Mouse (Mus musculus) urinary bladder, adult 18-20 months (tissue): ENCODE measurements at regions not wholly inside any gene's neighbourhood (a gene's known extent, or its start where the extent isn't known, plus 50 kb on each side); places are given as distances from the start of the nearest gene placed in this dataset.

Experiments used
- DNase-seq, 2 experiments: peaks; one replicate each; pipeline ENCODE4 v3.0.0; 2022; ENCODE audit warnings: low spot score in 2 of 2, mixed read lengths in 2 of 2

DNA sequence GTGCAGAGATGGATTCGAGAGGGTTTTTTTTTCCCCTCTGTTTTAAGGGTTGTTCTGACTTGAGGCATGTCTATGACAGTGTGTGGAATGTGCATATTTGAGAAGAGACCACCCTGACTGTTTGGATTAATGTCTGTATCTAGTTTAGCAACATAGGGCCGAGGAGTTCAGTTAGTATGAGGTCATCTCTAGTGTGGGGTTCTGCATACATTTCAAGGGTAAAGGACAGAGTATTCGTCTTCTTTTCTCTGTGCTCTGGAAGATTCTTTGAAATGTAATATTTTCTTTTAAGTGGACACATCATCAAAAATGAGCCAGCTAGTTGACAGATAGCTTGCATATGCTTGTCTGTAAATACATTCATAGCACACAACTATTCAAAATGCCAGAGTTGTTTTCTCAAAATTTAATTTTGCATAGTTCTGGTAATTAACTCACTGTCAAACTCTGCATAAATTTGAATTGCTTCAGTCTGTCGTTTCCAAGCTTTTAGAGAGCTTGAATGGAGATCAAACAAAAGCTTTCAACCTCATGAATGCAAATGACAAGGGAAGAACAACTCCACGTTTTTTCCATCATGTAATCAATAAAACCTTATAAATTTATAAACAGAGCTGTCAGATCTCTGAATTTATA lies 415.5 kb downstream of the Adamts20 start:
- DNase-seq: no peak

DNA sequence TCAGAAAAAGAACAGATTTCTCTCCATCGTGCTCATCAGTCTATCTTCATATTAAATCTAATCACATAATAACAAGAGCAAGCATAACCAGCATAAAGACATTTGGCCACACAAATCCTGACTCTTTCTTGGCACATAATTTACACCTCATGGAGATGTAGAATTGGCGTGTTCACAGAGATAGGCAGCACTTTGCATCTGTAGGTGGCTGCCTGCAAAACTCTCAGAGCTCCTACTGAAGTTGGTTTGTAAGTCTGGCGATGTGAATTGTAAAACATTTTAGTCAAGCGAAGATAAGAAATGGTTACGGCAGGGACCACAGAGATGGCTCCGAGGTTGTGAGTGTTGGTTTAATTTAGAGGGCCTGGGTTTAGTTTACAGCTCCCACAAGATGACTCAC lies 419.0 kb downstream of the Adamts20 start:
- no peak for DNase-seq

DNA sequence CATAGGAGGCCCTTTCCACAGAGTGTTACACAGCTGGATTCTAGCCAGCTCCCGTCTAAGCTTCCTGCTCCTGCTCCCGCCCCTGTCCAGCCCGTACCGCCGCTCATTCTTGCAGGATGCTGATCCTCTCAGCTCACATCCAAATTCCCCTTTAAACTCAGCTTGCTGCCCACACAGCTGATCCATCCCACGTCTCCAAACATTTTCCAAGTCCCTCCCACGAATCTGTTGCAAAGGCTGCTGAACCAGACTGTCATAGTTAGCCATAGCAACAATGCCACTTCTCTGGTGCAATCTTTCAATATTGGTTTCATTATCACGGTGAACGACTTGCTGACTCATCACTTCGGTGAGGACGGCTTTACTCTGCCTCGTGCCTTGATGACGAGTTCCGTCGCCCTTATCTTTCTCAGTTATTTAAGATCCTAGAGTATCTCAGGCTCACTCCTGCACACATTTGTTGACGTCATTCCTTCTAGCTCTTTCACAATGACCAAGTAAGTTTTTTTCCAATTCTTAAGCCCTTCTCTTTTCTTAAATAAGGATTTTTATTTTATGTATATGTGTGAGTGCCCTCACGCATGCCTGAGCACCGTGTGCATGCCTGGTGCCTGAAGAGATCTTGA lies 420.0 kb downstream of the Adamts20 start:
- no peak for DNase-seq

DNA sequence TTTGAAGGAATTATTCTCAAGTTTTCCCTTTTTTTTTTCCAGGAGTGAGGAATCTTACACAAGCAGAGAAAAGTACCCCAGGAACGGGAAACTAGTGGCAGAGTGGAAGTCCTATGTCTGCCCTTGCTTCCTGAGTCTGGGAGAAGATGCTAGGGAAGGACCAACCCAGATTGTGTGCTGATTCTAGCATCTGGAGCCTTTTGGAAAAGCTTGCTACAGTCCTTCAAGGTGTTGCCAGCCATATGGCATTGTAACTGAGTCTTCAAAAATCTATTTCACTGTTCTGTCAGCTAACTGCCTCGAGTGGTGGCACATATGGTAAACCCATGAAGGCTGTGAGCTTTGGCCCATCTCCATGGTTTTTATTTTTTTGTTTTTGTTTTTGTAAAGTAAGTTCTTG lies 432.3 kb downstream of the Adamts20 start:
- DNase-seq: no peak

DNA sequence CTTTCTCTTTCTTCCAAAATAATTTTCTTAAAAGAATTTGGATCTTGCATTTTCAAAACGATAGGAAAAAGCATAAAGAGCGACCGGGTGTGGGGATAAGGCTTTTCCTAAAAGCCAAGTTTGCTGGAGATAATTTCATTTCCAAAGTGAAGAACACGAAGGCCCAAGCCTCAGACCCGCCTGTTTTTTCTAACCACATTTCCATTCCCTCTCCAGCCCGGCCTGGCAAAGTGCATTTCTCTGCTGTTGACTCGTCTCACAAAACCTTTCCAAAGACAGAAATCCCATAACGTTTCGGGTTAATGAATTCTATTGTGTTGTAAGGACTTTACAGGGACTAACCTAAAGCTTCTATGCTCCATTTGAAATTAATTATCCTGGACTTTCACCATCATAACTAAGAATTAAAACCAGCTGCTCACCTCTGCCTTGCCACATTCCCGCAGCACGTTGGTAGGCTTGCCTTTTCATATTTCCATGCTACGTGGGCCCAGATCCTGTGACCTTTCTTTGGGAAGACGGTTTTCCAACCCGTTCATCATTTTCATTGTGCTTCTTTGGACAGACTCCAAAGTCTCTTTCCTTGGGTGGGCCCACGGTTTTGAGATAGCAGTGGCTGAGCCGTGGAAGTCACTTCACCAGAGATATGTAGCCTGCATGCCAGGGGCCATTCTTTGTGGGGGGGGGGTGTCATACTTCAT lies 430.5 kb upstream of the Prickle1 start:
- DNase-seq: no peak

DNA sequence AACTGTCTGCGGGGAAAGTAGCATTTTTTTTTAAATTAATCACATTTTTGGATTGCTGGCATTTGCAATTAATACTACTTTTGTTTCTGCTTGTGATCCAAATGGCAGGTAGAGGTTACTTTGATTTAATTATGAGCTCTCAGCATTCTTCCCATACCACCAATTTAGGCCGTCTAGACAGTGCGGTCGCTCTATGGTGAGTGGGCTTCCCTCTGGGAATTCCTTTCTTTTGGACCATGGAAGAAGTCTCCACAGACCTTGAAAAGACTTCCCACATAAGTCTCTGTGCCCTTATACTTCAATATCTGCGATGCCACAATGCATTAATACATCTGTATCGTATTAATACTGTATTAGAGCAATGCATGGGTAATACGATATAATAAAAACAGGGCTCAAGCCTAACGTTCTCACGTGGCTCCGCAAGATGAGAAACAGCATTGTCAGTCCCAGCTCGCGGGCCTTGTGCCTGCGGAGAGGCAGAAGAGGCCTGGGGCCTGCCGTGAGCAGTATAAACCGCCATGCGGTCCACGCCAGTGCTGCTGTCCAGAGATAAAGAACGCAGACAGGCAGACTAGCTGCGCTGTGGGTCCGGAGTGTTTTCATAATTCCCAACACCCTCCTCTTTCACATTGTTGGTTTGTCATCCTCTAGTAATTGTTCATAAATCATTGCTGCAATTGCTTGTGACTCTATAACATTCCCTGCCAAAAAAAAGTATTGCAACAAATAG lies 429.7 kb upstream of the Prickle1 start:
- DNase-seq: peak; percentile 7 to 36

DNA sequence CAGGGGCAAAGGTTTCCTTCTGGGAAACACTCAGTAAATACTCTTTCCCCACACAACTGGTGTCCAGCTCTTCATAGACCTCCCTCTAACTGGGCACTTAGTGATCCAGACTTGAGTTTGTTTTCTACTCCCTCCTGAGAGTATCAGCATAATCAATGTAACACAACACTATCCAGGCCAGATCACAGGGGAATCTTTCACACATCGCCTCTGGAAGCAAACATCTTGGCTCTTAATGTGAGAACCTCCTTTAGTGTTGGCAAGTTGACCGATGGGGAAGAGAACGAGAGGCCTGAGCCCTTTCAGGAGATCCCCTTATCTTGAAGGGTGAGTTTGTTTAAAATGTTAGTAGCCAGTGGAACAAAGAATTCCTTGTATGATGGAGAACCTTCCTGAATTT lies 429.1 kb upstream of the Prickle1 start:
- DNase-seq: no peak

DNA sequence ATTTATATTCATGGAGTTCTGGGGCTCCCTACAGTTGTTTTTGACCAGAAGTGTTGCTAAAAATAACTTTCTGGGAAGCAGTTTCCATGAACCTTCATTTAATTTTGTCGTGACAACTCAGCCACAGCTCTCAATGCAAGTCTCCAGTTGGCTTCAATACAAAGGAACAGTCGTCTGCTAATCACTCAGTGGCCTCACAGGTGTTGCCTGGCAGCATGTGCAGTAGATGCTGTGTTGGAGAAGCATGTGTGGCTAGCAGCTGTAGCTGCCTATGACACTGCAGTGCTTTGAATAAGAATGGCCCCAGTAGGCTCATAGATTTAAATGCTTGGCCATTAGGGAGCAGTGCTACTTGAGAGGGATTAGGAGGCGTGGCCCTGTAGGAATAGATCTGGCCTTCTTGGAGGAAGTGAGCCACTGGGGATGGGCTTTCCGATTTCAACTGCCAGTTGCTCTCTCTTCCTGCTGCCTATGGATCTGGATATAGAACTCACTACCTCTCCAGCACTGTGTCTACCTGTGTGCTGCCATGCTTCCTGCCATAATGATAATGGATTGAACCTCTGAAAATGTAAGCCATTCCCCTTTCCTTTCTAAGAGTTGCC lies 428.5 kb upstream of the Prickle1 start:
- DNase-seq: no peak

DNA sequence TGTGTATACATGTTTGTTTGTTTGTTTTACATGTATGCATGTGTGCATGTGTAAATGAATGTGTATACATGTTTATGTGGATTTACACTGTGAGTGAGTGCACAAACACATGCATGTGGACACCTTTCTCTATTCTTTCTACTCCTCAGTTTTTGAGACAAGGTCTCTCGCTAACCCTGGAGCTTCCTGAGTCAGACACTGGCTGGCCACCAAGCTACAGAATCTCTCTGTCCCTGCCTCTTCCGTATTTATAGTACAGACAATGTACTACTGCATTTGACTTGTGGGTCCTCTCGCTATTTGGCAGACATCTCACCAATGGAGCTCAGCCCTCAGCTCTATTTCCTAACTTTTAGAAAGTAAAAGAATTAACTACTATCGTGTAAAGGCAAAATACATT lies 427.8 kb upstream of the Prickle1 start:
- no peak for DNase-seq

DNA sequence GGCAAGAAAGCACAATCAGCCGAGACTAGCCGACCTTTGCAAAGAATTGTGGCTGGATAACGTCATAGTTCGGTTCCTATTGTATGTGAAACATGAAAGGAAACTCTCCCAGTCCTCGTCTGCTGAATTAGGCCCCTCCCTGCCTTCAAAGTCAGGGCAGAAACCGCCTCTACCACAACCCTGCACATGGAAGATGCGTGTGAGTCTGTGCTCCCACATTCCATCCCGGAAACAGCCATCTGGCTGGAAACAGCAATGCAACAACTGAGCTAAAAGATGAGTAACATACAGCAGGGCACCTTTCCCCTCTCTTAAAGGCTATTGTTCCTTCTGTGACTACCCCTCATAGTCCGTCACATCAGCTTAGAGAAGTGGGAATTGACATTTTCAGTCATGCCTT lies 422.1 kb upstream of the Prickle1 start:
- no peak for DNase-seq

DNA sequence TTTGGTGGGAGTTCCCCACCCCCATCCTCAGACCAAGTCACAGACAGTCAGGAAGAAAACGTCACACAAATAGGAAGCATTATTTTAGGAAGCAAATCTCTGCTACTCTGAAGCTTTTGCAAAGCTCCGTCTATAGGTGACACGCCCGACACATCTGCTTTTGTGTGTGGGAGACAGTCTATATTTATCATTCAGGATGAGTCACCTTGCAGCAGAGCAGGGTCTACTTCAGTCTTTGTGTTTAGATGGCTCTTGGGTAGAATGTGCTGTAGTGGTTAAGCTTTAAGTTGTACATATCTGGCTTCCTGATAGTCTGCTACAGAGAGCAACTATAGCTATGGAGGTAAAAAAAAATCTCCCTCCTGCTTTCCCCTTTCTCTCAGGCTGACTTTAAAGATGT lies 415.8 kb upstream of the Prickle1 start:
- no peak for DNase-seq

DNA sequence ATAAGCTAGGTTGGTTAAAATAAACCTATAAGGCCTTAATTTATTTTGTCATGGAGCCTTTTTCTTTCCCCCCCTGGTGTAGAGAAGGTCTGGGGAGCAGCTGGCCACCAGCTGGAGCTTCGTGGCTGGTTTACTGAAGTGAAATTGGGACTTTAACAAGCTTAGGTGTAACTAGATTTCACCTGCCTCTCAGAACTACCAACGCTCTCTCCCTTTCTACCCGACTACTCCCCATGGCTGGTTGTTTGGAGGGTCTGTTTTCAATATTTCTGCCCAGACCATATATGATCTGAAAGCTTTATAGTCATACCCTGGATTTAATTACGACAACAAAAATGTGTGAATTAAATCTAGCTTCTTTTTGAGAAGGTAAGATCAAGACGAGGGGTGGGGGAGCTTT lies 410.4 kb upstream of the Prickle1 start:
- no peak for DNase-seq

DNA sequence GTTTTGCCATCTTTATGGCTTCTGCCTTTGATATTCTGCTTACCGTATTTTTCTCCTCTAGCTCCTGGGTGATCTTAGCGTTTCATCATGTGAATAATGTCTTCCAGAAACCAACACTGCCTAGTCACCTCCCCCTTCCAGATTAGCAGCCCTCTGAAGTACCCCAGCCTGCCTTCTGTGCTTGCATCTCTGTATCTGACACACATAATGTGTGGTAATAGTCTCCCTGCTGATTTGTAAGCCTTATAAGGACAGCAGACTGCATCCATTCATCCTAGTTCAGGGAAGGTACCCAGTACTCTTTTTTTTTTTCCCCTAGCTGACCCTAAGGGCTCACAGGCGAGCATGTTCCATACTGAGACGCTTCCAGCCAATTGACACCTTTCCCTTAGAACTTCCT lies 409.2 kb upstream of the Prickle1 start:
- DNase-seq: no peak

DNA sequence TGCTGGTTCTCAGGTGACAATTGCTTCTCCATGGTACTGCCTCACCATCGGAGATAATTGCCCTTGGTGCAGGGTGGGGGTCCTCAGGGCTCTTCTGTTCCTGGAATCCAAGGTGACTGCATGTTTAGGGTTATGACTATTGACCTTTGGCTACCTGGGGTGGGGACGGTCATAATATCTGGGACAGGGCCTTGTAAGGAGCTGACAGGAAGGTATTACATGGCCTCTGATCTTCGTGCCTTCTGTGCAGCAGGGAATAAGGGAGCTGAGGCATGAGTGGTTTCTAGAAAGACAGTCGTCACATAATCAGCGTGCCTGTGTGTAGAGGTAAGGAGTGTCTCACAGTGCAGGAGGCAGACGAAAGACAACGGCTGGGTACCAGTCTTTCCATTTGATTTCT lies 407.5 kb upstream of the Prickle1 start:
- DNase-seq: no peak

DNA sequence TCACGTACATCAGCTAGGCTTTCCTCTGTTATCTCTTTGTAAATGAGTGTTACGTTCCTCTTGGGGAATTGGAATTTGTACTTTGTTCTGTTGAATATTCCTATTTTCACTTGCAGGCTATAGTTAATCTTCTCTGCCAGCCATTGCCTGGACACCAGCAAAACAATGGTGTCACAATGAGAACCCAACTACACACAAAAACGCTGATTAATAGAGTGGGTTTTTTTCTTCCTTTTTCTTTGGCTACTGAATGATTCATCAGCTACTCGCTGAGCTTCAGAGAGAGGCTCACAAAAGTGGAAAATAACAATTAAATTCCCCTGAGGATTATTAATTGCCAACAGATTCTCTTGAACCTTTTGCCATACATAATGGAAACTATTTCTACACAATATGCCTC lies 398.9 kb upstream of the Prickle1 start:
- DNase-seq: no peak

DNA sequence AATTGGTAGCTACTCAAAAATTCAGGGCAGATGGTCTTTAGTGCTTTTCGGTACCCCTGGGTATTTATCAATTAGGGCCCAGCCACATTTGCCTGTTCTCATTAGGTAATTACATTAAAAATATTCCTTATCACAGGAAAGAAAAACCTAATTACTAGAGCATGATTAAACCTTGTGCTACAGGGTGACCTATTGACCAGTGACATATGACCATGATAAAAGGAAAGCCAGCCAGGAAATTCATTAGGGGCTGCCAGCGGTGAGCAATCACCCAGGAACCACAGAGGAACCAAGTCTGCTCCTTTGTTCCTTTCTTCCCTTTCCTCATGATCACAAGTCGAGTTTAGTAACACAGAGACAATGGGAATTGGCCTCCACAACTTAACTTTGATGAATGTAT lies 394.4 kb upstream of the Prickle1 start:
- no peak for DNase-seq

DNA sequence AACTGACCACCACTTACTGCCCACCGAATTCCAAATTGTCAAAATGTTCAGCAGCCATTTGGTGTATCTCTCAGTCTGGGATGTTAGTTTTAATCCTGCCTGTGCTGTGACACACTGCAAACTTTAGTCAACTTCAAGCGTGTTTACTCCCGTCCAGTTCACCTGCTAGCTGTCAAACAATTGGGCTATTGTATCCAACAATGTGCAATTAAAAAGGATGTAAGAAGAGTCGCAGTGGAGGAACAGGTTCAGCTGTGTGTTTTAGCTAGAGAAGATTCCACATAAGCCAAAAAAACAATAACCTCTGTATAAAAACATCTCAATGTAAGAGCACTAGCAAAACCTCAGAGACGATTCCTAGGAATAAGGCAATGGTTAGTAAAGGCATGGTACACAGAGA lies 392.7 kb upstream of the Prickle1 start:
- DNase-seq: no peak

DNA sequence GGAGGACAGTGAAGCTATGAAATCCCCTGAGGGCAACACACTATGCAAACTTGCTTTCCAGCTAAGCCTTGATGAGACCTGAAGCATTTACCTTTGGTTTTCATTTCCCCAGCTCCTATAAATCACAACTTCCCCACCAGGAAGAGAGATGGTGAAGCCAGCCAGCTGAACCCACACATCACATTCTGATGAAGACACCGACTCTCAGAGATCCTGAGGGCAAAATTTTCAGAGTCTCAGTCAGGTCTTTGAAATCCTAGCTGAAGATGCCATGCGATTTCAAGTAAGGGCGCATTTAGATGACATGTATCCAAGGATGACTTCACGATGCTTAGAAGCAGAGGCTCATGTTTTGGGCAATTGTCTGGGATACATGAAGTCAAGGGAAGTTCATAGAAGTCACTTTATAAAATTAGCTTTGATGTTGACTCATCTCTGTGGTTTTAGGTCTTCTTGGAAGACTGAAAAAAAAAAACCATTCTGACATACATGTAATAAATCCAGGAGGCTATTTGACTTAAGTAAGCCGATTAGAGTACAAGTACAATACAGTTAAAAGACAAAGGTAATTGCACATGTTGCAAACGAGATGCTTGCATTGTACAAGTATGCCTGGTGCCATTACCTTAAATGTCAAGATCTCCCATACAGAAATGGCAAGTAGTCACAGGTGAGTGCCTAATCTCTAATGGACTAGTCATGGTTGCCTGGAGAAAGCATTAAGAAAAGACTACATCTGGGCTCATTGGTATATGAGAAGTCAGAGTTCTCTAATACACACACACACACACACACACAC lies 391.1 kb upstream of the Prickle1 start:
- DNase-seq: no peak

DNA sequence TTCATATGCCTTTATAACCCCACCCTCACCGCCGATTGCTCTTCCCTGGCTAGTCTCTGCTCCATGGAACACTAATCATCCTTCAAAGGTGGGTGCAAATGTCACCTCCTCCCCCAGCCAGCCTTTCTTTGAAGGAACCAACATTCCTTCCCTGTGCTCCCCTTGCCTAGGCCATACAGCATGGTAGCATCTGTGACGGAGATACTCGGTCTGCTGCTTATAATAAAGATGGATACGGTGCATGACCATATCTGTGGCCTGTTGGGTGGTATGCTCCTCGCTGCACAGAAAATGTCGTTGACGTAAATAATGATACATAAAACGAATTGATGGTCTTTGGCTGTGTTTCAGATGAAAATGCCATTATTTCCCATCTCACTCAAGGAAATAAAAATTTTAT lies 386.4 kb upstream of the Prickle1 start:
- DNase-seq: no peak

DNA sequence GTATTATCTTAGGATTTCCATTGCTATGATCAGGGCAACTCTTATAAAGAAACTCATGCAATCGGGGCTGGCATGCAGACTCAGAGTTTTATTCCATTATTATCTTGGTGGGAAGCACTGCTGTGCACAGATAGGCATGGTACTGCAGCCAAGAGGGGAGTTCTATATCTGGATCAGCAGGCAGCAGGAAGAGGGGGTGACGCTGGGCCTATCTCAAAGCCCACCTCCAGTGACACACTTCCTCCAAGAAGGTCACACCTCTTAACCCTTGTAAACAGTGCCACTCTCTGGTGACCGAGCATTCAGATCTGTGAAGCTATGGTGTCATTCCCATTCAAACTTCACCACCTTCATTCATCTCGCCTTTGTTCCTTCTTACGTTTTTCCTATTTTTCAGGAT lies 381.8 kb upstream of the Prickle1 start:
- DNase-seq: no peak

DNA sequence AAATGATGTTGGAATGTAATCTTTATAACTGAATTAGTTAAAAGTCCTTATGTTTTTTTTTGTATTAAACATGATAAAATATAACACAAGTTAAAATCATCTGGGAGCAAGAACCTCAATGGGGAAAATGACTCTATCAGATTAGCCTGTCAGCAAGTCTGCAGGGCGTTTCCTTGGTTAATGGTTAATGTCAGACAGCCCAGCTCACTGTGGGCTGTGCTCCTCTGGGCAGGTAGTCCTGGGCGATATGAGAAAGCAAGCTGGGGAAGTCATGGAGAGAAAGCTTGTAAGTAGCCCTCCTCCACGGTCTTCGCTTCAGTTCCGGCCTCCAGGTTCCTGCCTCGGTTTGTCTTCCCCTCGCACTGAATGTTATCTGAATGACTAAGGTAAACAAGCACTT lies 379.0 kb upstream of the Prickle1 start:
- DNase-seq: no peak

DNA sequence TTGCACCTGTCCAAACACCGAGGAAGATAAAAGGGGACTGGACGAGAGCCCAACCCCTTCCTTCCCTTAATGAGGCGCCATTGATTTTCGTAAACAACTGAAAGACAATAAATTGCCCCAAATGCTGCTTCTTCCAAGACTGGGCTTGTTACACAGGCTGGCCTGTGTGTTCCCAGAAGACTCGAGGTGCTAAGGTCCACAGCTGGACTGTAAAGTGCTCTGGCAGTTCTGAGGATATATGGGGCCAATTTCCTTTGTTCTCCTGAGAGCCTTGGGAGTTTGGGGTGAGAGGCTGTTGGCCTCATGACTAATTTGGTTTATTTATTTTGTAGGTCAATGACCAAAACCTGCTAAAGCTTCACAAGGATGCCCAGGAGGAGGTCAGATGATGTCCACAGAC lies 377.3 kb upstream of the Prickle1 start:
- no peak for DNase-seq
